Mouse (Mus musculus) kidney, adult 8-10 months (tissue): ENCODE measurements around the gene Tmem236.

Experiments used
- DNase-seq, 2 experiments: peaks; one replicate each; pipeline ENCODE4 v3.0.0; 2022

The Tmem236 gene

DNA sequence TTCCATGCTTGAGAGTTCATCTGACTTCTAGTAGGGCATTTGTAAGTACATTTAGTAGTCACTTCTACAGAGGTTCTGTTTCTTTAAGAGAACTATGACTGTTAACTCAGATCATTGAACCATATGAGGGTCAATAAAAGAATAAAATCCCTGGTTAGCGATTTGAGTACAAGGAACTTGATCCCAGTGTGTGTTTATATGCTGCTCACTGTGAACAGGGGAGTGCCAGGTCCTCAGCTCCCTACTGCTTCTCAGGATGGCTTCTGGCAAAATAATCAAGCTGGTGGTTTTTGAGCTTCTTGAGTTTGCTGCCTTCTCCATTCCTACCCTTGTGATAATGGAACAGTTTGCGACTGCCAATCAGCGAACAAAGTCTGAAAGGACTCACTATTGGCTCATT is at the start of gene Tmem236:
Gene Tmem236 (plus strand): TSS at position 190 of the 400 bp plus-strand sequence.
- DNase-seq = no peak

DNA sequence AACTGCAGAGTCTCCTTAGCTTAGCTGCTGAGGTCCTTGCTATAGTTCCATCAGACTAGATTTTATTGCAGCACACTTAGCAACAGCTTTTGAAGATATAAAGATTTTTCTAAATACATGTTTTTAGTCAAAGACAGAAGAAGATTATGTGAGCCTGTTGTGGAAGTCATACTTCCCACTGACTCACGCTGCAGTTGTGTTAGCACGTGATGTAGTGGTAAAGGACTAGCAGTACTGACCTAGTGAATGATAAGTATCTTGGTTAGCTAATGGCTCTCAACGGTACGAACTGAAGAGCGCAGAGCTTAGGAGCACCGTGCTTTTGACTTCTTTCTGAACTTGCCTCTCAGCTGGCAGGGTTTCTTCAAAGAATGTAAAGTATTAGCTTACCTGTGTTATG is 47.9 kb upstream of the Tmem236 start:
- no peak for DNase-seq

DNA sequence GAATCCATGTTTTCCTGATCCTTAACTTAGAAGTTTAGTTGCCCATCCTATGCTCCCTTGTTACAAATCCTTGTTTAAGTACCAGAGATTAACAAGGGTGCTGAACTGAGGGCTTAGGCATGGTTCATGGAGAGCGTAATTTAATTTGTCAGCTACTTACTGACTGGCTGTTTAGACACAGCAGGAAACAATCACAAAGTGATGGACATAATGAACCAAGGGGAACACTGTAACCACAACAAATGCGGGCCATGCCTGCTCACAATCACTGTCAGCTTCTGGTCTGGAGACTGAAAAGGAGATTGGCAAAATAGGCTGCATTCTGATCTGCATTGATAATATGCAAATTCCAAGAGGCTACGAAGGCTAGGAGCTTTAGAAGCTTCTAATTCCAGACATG is 46.7 kb upstream of the Tmem236 start:
- DNase-seq = no peak

DNA sequence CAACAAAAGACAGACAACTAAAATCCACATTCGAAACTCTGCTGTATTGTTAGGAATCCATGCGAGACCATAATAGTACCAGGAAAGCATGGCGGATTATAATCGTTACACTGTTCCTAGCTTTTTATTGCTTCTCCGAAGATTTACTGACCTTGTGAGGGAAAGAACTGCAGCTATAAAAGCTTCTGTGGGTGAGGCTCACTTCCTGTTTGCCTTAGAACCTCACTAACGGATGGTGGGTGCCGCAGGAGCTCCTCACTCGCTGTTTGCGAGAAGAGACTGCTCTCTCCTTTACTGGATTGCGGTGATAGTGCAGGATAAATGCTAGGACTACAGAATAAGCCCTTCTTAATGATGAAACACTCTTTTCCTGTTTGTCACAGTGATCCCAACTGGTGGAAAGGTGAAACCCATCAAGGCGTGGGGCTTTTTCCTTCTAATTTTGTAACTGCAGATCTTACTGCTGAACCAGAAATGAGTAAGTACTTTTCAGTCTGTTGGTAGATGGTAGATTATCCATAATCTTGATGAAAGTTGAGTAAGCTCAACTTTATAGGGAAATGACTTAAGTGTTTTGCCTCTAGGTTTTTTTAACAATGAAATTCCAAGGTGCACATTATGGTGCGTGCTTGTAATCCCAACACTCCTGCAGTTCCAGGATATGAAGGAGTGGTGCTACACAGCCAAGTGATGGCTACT is 43.5 kb upstream of the Tmem236 start:
- no peak for DNase-seq

DNA sequence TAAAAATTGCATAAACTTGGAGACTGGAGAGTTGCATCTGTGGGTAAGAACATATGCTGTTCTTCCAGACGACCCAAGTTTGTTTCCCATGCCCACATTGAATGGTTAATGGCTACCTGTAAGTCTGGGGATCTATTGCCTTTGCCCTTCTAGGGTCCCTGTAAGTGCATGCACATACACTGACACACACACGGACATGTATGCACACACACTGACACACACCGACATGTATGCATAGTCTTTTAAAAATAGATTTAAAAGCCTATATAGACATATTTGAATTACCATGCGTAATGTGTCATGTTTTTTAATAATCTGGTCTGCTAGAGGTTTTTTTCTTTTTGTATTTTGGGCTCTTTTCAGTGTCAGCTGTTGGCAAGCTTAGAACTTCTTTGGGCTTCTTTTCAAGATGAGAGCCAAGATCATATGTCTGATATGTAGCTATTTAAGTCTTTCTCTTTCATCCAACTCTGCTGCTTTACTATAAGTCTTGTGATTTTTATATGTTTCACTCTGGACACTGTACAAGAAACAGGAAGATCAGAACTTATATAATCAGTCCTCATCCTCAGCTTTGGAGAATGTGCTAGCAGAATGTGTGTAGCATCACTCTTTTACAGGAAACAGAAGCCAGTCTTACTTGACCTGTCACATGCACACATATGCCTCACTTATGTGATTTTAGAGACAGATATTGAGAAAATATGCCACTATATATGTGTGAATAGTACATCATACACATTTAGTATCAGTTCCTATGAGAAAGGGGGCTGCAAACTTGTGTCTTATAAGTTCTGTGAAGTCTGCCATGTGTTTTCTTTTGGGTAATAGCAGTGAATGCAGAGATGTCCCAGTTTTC is 41.6 kb upstream of the Tmem236 start:
- no peak for DNase-seq

DNA sequence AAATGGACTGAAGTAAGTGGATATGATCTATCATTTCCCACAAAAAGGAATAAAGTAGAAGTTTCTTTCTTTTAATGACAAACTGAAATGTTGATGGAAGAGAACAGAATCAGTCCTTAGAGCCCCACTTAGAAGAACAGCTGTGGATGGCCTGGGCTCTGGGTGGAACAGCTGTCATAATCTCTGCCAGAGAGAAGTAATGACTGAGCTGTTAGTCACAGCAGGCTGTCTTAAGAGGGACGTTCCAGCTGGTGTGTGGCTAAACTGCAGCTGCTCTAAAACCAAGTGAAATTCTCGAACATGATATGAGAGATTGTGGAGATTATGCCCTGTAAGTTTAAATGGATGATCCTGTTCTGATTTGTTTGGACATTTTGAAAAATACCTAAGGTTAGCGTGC is 37.4 kb upstream of the Tmem236 start:
- no peak for DNase-seq

DNA sequence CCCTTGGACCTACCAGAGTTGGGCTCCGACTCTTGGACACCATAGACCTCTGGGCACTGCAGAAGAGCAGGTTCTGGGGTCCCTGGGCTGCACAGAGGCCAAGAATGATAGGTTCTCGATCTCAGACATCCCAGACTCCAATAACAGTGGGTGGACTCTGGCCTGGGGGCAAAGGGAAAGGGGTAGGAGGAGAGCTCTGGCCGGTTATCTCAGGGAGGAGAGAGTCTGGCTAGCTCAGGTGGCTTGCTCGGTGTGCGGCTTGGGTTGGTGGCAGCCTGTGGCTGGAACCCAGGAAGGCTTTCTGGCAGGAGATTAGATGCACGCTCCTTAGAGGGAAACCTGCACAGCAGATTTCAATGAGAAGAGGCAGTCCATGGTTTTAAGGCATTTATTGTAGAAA is 34.7 kb upstream of the Tmem236 start:
- peak; percentile 7 to 32 for DNase-seq

DNA sequence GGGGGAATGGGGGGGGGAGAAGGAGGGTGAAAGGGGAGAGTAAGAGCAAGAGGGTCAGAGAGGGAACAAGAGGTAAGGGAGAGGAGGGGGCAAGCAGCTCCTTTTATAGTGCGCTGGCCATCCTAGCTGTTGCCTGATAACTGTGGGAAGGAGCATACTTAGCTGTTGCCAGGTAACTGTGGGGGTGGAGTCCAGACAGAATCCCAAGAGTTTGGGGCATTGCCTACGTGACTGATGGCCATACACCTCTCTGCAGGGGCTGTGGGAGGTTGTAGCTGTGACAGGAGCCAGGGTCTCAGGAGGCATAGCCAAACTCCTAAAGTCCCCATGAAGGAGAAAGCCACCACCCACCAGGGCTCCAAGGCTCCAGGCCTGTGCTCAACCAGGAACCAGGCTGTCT is 34.3 kb upstream of the Tmem236 start:
- DNase-seq = no peak

DNA sequence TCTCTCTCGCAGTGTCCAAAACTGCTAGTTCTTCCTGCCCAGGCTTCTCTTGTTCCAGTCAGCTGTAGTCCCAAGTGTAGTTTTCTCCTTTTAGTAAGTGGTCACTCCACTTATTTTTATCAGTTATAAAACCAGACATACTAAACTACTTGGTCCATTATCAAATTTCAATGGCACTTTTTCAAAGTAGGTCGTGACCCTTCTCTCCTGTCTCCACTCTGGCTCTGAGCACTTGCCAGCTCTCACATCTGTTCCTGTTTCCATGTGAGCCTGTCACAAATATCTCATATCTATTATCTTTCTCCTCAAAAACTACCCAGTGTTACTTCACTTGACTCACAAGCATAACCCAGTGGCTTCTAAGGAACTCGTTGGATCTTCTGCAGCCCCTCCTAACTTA is 29.0 kb upstream of the Tmem236 start:
- no peak for DNase-seq

DNA sequence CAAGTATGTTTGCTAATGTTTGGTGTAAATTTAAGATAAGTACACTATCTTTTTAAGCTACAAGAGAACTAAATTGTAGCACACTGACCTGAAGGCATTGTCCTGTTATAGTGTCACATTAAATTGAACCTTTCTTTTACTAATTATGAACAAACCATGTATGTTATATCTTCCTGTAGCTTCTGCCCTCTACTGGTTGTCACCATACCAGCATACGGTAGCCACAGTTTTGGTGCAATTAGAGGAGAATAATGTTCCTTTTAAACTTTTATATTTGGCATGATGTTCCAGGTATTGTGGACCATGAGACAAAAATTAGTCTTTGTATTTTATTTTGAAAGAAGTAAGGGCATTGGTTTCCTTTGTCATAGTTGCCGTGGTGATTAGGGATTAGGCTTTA is 27.4 kb upstream of the Tmem236 start:
- DNase-seq = no peak

DNA sequence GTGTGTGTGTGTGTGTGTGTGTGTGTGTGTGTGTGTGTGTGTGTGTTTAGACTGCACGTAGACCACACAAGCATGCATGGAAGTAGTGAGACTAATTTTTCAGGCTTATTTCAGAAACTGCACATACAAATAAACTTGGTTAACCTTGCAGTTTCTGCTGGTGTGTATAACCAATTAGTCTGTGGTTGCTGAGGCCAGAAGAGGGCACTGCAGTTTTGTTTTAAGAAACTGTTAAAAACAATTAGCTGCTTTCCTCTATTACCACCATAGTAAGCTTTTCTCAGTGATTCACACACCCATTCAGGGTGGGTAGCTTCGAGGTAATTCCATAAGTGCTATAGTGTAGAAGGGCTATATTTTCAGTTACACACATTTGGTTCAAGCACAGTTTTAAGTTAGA is 23.5 kb upstream of the Tmem236 start:
- no peak for DNase-seq

DNA sequence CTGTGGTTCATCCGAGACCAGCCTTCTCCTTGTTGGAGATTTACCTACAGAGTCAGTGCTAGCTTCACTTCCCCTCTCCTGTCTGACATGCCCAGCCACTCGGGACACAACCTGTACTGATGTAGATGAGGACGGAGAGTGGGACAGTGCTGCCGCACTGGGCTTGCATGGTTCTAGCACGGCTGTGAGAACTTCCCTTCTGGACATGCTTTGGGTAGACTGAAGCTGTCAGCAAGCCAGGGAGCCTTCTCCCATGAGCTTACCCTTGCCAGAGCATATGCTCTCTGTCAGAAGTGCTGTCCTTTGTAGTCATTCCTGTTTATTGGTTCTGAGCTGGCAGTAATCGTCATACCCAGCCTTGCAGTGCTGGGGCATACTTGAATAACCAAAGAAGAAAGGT is 22.5 kb upstream of the Tmem236 start:
- no peak for DNase-seq

DNA sequence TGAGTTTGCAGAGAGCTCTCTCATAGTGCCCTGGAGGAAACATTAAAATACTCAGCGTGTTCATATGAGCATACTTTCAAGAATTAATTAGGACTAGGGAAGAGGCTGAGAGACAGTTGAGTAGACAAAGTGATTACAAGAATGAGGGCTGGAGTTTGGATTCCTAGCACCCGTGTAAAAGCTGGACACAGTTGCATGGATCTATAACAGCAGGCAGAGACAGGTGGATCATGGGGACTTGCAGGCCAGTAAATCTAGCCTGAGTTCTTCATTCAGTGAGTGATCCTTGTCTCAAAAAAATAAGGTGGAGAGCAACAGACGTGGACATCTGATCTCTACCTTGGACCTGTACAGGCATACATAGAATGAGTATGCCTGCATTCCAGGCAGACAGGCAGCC is 15.3 kb upstream of the Tmem236 start:
- DNase-seq = no peak

DNA sequence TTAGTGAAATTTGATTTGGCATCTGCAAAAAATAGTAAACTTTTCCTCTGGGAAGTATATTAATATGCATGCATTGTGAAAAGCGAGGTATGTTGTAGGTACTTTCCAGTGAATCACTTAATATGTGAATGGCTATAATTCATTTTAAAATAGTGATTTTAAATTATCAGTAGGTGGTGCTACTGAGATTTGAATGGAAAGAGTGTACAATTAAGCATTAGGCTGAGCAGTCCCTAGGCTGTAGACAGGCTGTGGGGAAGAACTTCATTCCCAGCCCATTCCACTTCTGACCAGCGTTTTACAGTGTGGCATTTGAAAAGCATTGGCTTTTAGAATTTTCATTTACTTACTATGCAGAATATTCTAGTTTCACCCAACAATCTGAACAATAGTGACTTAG is 14.6 kb upstream of the Tmem236 start:
- no peak for DNase-seq

DNA sequence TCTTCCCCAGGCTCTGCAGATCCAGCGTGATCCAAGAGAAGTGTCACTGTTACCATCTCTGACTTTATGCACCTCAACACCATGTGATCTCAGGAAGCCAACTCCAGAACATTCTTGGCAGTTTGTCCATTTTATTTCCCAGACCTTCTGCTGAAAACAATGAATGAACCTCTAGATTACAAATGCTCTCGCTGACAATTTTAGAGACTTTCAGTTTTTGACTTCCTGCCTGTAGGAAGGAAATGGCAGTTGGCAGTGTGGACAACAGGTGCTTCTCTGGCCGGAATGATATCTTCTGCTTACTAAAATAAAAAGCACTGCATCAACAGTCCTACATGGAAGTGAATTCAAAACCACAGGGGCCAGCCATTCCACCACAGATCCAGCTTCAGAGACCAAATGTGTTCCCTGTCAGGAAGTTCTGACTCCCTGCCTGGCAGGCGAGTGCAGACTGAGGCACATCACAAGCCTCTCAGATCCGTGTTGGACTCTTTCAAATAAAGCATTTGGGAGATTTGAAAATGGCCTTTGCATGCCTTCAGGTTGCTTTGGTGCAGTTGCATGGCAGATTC is 9.8 kb upstream of the Tmem236 start:
- peak in 1 of 2 experiments; percentile 6 for DNase-seq

DNA sequence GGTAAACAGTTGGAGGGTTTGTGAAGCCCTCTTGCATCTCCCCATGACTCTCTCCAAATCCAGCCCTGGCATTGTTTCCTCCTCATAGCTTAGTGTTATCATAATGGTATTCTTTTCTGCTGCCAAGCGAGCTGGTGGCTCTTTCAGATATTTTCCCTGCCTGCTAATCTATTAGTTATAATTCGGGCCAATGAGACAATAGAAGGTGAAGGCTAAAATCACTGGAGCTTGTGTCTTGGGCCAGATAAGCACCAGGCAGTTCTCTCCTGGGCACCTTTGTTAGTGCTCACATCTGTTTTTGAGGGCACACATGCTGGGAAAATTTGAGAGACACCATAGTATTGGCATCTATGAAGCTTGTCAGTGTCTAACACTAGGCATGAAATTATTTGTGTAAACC is 9.3 kb upstream of the Tmem236 start:
- DNase-seq = no peak

DNA sequence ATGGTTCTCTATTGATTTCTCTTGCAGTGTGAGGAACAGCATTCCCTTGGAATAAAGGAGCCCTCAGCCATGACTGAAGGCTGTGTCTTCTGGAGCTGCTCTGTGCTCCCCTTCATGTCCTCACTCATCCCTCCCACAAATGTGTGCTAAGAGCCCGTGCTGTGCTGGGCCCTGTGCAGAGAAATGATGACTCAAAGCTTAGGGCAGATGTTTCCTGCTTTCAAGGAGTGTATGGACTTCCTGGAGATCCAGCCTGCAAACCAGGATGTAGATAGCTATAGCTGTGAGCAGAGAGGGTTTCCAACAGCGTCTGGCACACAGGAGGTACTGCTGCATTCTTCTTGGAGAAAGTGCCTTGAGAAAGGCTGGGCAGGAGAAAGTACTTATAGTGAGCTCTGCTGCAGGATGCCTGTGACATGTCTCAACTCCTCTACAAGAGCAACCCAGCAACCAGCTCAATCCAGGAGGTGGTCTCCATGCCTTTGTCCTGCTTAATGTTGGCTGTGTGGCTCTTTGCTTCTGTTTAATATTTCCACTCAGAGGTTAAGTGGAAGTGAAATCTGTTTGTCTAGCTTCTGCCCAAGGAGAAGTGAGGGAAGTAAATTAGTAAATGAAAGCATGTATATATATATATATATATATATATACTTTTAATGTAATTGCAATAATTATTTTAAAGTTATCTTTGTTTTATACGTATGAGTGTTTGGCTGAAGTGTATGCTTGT is 8.5 kb upstream of the Tmem236 start:
- no peak for DNase-seq

DNA sequence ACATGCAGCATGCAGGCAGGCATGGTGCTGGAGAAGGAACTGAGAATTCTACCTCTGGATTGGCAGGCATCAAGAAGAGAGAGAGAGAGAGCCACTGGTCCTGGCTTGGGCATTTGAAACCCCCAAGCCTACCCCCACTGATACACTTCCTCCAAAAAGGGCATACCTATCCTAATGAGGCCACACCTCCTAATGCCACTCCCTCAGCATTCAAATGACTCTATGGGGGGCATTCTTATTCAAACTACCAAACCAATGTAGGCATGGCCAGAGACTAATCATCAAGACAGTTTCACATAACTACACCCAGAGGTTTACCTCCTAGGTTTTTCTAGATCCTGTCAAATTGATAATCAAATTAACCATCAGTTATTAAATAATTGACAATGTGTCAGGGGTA is 6.6 kb upstream of the Tmem236 start:
- DNase-seq = no peak

DNA sequence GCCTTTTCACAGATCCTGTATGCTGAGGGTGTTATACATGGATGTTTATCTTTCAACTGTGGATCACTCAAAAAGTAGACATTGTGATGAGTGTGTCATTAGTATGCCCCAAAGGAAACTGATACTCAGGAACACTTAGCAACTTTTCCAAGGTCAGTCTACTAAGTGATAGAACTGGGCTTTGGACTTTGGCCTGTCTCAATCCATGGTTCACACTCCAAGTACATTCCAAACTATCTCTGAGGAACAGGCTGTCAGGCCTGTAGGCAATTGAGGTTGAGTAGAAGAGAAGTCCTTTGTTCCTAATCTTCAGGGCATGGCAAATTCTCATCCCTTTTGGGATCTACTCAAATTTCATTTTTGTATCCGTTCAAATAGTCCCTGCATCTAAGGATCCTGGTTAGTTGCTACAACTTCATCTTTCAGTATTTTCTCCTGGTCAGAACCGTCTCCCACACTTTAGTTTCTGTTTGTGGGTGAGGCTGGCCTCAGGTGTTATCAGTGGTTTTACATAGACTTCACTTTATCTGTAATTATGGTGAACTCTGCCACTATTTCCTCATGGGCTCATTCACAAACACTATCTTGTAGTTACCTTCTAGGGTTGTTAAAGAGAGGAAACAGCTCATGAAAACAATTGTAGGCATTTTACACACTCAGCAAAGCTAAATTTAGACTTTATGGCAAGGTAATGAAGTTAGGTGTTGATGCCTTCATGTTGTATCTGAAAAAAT is 2.3 kb downstream of the Tmem236 start:
- DNase-seq = no peak

DNA sequence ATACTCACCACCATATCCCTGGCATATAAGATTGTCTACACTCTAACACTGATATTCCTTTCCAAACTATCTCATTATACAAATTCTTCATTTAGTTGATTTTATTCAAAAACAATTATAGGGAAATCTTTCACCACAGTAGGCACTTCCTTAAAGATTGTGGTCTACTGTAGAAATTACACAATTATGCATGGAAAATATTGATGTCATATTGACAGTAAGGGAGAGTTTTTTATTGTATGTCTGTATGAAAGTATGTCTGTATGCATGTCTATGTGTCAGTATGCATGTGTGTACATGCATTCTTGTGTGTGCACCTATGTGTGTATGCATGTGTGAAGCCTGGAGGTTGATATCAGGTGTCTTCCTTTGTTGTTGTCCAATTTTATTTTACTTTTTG is 10.1 kb downstream of the Tmem236 start:
- no peak for DNase-seq

DNA sequence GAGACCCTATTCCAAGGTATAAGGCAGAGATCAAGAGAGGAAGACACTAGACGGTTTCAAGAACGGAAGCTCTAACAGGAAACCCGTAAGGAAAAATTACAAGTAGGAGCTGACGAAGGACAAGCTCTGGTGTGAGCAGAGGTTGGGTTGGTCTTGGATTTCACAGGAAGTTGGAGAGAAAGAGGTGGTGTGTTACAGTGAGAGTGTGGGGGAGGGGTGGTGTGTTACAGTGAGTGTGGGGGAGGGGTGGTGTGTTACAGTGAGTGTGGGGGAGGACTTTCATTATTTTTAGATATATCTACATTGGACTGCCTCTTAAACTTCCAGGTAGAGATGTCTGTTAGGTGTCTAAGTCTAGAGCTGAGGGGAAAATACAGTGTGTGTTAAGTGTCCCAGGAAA is 16.4 kb downstream of the Tmem236 start:
- no peak for DNase-seq

DNA sequence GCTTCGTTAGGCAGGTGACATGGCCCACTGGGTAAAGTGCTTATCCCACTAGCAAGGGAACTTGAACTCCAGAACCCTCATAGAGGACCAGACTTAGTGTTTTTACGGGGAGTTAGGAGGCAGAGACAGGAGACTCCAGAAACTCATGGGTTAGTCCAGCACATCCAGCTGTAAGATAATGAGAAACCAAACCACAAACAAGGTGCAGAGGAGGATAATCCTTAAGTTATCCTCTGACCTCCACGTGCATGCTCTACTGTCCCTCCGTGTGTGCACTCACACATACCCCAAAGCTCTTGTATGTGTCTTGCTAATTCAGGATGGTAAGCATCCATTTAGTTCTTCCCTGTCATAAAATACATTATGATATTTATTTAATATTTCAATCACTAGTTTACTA is 17.3 kb downstream of the Tmem236 start:
- no peak for DNase-seq

DNA sequence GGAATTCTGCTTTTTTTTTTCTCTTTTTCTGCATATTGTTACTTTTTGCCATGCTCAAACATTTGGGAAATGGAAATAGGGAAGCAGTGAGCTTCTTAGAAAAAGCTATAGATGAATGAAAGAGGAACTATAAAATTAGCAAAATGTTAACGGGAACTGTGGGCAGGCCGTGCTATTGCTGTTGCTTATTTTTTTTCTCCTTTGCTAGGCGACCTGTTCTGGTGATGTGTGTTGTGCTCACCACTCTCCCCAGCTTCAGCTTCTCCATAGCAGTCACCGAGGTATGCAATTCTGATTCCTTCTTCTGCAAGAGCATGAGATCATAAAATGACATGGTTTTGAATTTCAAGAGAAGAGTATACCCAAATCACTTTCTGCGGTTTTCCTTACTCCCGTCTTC is 17.7 kb downstream of the Tmem236 start:
- DNase-seq = no peak
